In genomic region chr2:154591239-154591638, GRCm38 (mm10) we compare ENCODE assay signal across 37 mouse cellular contexts. TPM values are rescaled to one million over a fixed set of nuclear protein-coding genes. Genes with fewer than 3 reads are reported as not detected.
"Had no signal": no experiment of that assay in that cellular context is flagged by ENCODE, and none has a peak within 500 bp of the region (broad histone marks: within the 10 kb centered on the region; RNA-seq: fewer than 3 reads in every experiment).

No protein-coding gene starts in this region.

- ATAC-seq: forebrain, embryonic 13.5 days; forebrain, embryonic 14.5 days; forebrain, embryonic 15.5 days; forebrain, embryonic 16.5 days; forebrain, postnatal 0 days had no signal

- H3K9me3 ChIP-seq: embryonic facial prominence, embryonic 12.5 days; embryonic facial prominence, embryonic 13.5 days; embryonic facial prominence, embryonic 15.5 days; forebrain, embryonic 10.5 days; forebrain, embryonic 15.5 days had no signal

- H3K4me3 ChIP-seq: embryonic facial prominence, embryonic 10.5 days; embryonic facial prominence, embryonic 12.5 days; embryonic facial prominence, embryonic 13.5 days; embryonic facial prominence, embryonic 15.5 days; erythroblast, embryonic 14.5 days; forebrain, embryonic 10.5 days; forebrain, embryonic 12.5 days; forebrain, embryonic 13.5 days; forebrain, embryonic 15.5 days; gastrocnemius, adult 2 months; heart, adult 2 months had no signal

- H3K27ac ChIP-seq: embryonic facial prominence, embryonic 10.5 days; embryonic facial prominence, embryonic 12.5 days; embryonic facial prominence, embryonic 13.5 days; embryonic facial prominence, embryonic 15.5 days; forebrain, embryonic 10.5 days; forebrain, embryonic 12.5 days; forebrain, embryonic 13.5 days; forebrain, embryonic 15.5 days; gastrocnemius, adult 2 months; heart, adult 2 months had no signal

- H3K27me3 ChIP-seq: embryonic facial prominence, embryonic 12.5 days; embryonic facial prominence, embryonic 13.5 days; embryonic facial prominence, embryonic 15.5 days; forebrain, embryonic 12.5 days; forebrain, embryonic 13.5 days; forebrain, embryonic 15.5 days had no signal

- H3K9ac ChIP-seq: embryonic facial prominence, embryonic 12.5 days; embryonic facial prominence, embryonic 13.5 days; embryonic facial prominence, embryonic 15.5 days; forebrain, embryonic 12.5 days; forebrain, embryonic 13.5 days; forebrain, embryonic 15.5 days; forebrain, postnatal 0 days had no signal

- H3K36me3 ChIP-seq: forebrain, embryonic 12.5 days; forebrain, embryonic 15.5 days had no signal

- H3K4me2 ChIP-seq: embryonic facial prominence, embryonic 12.5 days; embryonic facial prominence, embryonic 13.5 days; embryonic facial prominence, embryonic 15.5 days; forebrain, embryonic 12.5 days; forebrain, embryonic 13.5 days; forebrain, embryonic 15.5 days had no signal

- H3K4me1 ChIP-seq: embryonic facial prominence, embryonic 10.5 days; embryonic facial prominence, embryonic 12.5 days; embryonic facial prominence, embryonic 13.5 days; embryonic facial prominence, embryonic 15.5 days; forebrain, embryonic 10.5 days; forebrain, embryonic 12.5 days; forebrain, embryonic 13.5 days; forebrain, embryonic 15.5 days had no signal

- DNase-seq: cerebellum, adult 8-10 months; cerebellum, adult 9-10 months; cerebellum, adult 9-11 months; cerebellum, postnatal 10 days; cerebellum, postnatal 14 days; cerebellum, postnatal 25 days; cerebellum, postnatal 36 days; embryo, embryonic 11 days; forebrain, postnatal 0 days; gastrocnemius, adult 2 months; gastrocnemius, postnatal 10 days; gastrocnemius, postnatal 14 days; gastrocnemius, postnatal 25 days; gastrocnemius, postnatal 36 days; heart, adult 11 months; heart, adult 18-20 months; heart, adult 2 months had no signal

RNA-seq across cellular contexts. Expression of gene 4930519P11Rik, which starts 22.0 kb away (rescaled TPM):
- total RNA-seq: common myeloid progenitor, adult 5-6 weeks; gastrocnemius, adult 18-20 months; gastrocnemius, adult 2 months; gastrocnemius, adult 8-10 months; gastrocnemius, postnatal 10 days; gastrocnemius, postnatal 25 days; gastrocnemius, postnatal 36 days; granulocyte monocyte progenitor cell, adult 5-6 weeks; heart, adult 2 months; heart, adult 8-10 months had no signal
- polyA plus RNA-seq: cortical plate, adult 2 months; embryonic facial prominence, embryonic 10.5 days; embryonic facial prominence, embryonic 11.5 days; embryonic facial prominence, embryonic 13.5 days; embryonic facial prominence, embryonic 14.5 days; forebrain, embryonic 11.5 days; forebrain, embryonic 12.5 days; forebrain, embryonic 16.5 days; forebrain, postnatal 0 days had no signal
